Mouse (Mus musculus) bone marrow, adult 2 months (tissue): ENCODE measurements around the gene Nrl.

Experiments used
- CTCF ChIP-seq: fragments of 200-500 bp; IDR thresholded peaks from 2 replicates; pipeline ENCODE4 v1.5.1; 2011; ENCODE audit warnings: low read length, control low read depth; ENCODE audit not compliant: control insufficient read depth, insufficient read depth
- POLR2A ChIP-seq: fragments of 200-500 bp; IDR thresholded peaks from 2 replicates; pipeline ENCODE4 v1.6.1; 2011; ENCODE audit warnings: low read depth, mild to moderate bottlenecking, control low read depth, low read length, borderline replicate concordance; ENCODE audit not compliant: control insufficient read depth

- TF ChIP-seq CTCF (no peak), POLR2A (no peak)
Measured at GRCm38 (mm10) chr14:55519604-55520003, 5.2 kb downstream of the Nrl start.
